18 mouse cellular contexts compared by ENCODE assay signal in genomic region chr1:159852088-159852487, GRCm38 (mm10).
DNase-seq lines count a peak whose midpoint lies in the region; ATAC-seq and TF ChIP-seq lines count a peak whose summit lies in the region.
"Had no signal": no experiment of that assay in that cellular context is flagged by ENCODE, and none has a peak within 500 bp of the region (broad histone marks: within the 10 kb centered on the region; RNA-seq: fewer than 3 reads in every experiment).

No protein-coding gene starts in this region.

- no peak overlapping the region for H3K27ac ChIP-seq in forebrain, embryonic 14.5 days (ENCODE audit: low read depth, low read length)
- no peak overlapping the region for H3K27ac ChIP-seq in forebrain, embryonic 12.5 days
- no peak overlapping the region for H3K27ac ChIP-seq in hindbrain, postnatal 0 days
- H3K27ac ChIP-seq in hindbrain, embryonic 10.5 days = no peak overlapping the region
- H3K27ac ChIP-seq: embryonic facial prominence, embryonic 12.5 days; forebrain, embryonic 10.5 days; kidney, embryonic 15.5 days; layer of hippocampus, adult 2 months; neural tube, embryonic 15.5 days had no signal

- no peak overlapping the region for H3K9ac ChIP-seq in forebrain, embryonic 14.5 days (ENCODE audit: low read length)
- no peak overlapping the region for H3K9ac ChIP-seq in forebrain, embryonic 12.5 days
- H3K9ac ChIP-seq in hindbrain, postnatal 0 days (replicated peaks; ENCODE audit: low read length) = no peak overlapping the region
- H3K9ac ChIP-seq: embryonic facial prominence, embryonic 12.5 days; kidney, embryonic 15.5 days; lung, embryonic 14.5 days; neural tube, embryonic 15.5 days had no signal

- H3K4me3 ChIP-seq in forebrain, embryonic 14.5 days (ENCODE audit: low read depth, low read length) = no peak overlapping the region
- no peak overlapping the region for H3K4me3 ChIP-seq in forebrain, embryonic 12.5 days (replicated peaks)
- no peak overlapping the region for H3K4me3 ChIP-seq in hindbrain, postnatal 0 days (ENCODE audit: low read length)
- H3K4me3 ChIP-seq in hindbrain, embryonic 10.5 days = no peak overlapping the region
- H3K4me3 ChIP-seq: embryonic facial prominence, embryonic 12.5 days; forebrain, embryonic 10.5 days; kidney, embryonic 15.5 days; layer of hippocampus, adult 2 months; neural tube, embryonic 15.5 days had no signal

- H3K4me2 ChIP-seq in forebrain, embryonic 14.5 days (ENCODE audit: low read length) = no peak overlapping the region
- no peak overlapping the region for H3K4me2 ChIP-seq in forebrain, embryonic 12.5 days
- H3K4me2 ChIP-seq in hindbrain, postnatal 0 days (ENCODE audit: low read depth, low read length) = no peak overlapping the region
- H3K4me2 ChIP-seq: embryonic facial prominence, embryonic 12.5 days; kidney, embryonic 15.5 days; lung, embryonic 14.5 days; neural tube, embryonic 15.5 days had no signal

- no peak for ATAC-seq in forebrain, embryonic 14.5 days
- no peak for ATAC-seq in forebrain, embryonic 12.5 days (ENCODE audit: low FRiP score)
- 0 out of 2 replicates have a peak, but pooled peaks have one; percentile 15 for ATAC-seq in hindbrain, postnatal 0 days

- peak; percentile 23 for DNase-seq in forebrain, embryonic 14.5 days (ENCODE audit: low spot score)
- DNase-seq in hindbrain, postnatal 0 days (ENCODE audit: low spot score) = peak; percentile 15
- DNase-seq in hindbrain, embryonic 10.5 days (ENCODE audit: low spot score) = no peak
- DNase-seq in cerebellum, adult 11 months = peak; percentile 14
- DNase-seq in cerebellum, postnatal 25 days = peak; percentile 56 to 69
- DNase-seq in urinary bladder, postnatal 25 days (ENCODE audit: low spot score) = no peak
- DNase-seq in gastrocnemius, postnatal 10 days = no peak
- DNase-seq: liver; lung, embryonic 14.5 days; retina, postnatal 1 day; spleen, adult 18-20 months; thymus, postnatal 25 days had no signal

- no peak for TF ChIP-seq CTCF in hindbrain, postnatal 0 days (IDR thresholded peaks at IDR 0.05; ENCODE audit: low read depth)

- WGBS in forebrain, embryonic 14.5 days = 83% methylated on average over 11 of the region's 11 CpGs
- 82% methylated on average over 11 of the region's 11 CpGs for WGBS in forebrain, embryonic 12.5 days
- 55% methylated on average over 11 of the region's 11 CpGs for WGBS in hindbrain, postnatal 0 days
- 85% methylated on average over 11 of the region's 11 CpGs for WGBS in hindbrain, embryonic 10.5 days

- no peaks in the 10 kb centered on the region for H3K27me3 ChIP-seq in forebrain, embryonic 14.5 days (replicated peaks; ENCODE audit: control insufficient read depth, insufficient read depth, low read length)
- H3K27me3 ChIP-seq in forebrain, embryonic 12.5 days = no peaks in the 10 kb centered on the region
- no peaks in the 10 kb centered on the region for H3K27me3 ChIP-seq in hindbrain, postnatal 0 days (ENCODE audit: insufficient read depth, low read length)
- H3K27me3 ChIP-seq in hindbrain, embryonic 10.5 days (ENCODE audit: insufficient read depth, poor library complexity, severe bottlenecking) = no peaks in the 10 kb centered on the region
- H3K27me3 ChIP-seq: embryonic facial prominence, embryonic 12.5 days; kidney, embryonic 15.5 days; neural tube, embryonic 15.5 days had no signal

- H3K9me3 ChIP-seq in forebrain, embryonic 14.5 days (replicated peaks; ENCODE audit: control insufficient read depth, low read length) = no peaks in the 10 kb centered on the region
- H3K9me3 ChIP-seq in forebrain, embryonic 12.5 days = 0 out of 2 replicates have a peak, but pooled peaks cover 3% of the 10 kb centered on the region
- no peaks in the 10 kb centered on the region for H3K9me3 ChIP-seq in hindbrain, postnatal 0 days (ENCODE audit: low read length)
- H3K9me3 ChIP-seq in hindbrain, embryonic 10.5 days = 0 out of 2 replicates have a peak, but pooled peaks cover 5% of the 10 kb centered on the region
- H3K9me3 ChIP-seq: embryonic facial prominence, embryonic 12.5 days; forebrain, embryonic 10.5 days; kidney, embryonic 15.5 days; neural tube, embryonic 15.5 days had no signal

- H3K36me3 ChIP-seq in forebrain, embryonic 14.5 days (ENCODE audit: control insufficient read depth, insufficient read depth, low read length) = no peaks in the 10 kb centered on the region
- H3K36me3 ChIP-seq in forebrain, embryonic 12.5 days (replicated peaks) = no peaks in the 10 kb centered on the region
- H3K36me3 ChIP-seq in hindbrain, postnatal 0 days (ENCODE audit: insufficient read depth, low read length) = no peaks in the 10 kb centered on the region
- no peaks in the 10 kb centered on the region for H3K36me3 ChIP-seq in hindbrain, embryonic 10.5 days
- H3K36me3 ChIP-seq: embryonic facial prominence, embryonic 12.5 days; forebrain, embryonic 10.5 days; kidney, embryonic 15.5 days; neural tube, embryonic 15.5 days had no signal

- no peaks in the 10 kb centered on the region for H3K4me1 ChIP-seq in forebrain, embryonic 14.5 days (ENCODE audit: control insufficient read depth, insufficient read depth, low read length)
- no peaks in the 10 kb centered on the region for H3K4me1 ChIP-seq in forebrain, embryonic 12.5 days
- peaks cover 3% of the 10 kb centered on the region; the same call in 1 of the 2 replicates for H3K4me1 ChIP-seq in hindbrain, postnatal 0 days (ENCODE audit: insufficient read depth, low read length)
- H3K4me1 ChIP-seq in hindbrain, embryonic 10.5 days (replicated peaks) = no peaks in the 10 kb centered on the region
- H3K4me1 ChIP-seq: embryonic facial prominence, embryonic 12.5 days; forebrain, embryonic 10.5 days; kidney, embryonic 15.5 days; neural tube, embryonic 15.5 days had no signal

Comparison
In these comparisons a context has a peak if more than half of its experiments do, and no peak if none do; other contexts are left out.
1. DNase-seq: peak in forebrain, embryonic 14.5 days (single experiment), hindbrain, postnatal 0 days (single experiment), cerebellum, adult 11 months (single experiment) and cerebellum, postnatal 25 days (2 of 2); none in hindbrain, embryonic 10.5 days (single experiment), urinary bladder, postnatal 25 days (single experiment) and gastrocnemius, postnatal 10 days (single experiment).